Mouse (Mus musculus) liver, embryonic 15.5 days (tissue): ENCODE measurements around the gene Pmm1. TPM values are rescaled to one million over a fixed set of nuclear protein-coding genes. Genes with fewer than 3 reads are reported as not detected.

Experiments
- ATAC-seq: fragments of 200-750 bp; cut with Nextera tagmentation; 2 replicates; pipeline ENCODE4 v1.8.0; 2017; ENCODE audit warnings: moderate number of reproducible peaks, mild to moderate bottlenecking, moderate library complexity; ENCODE audit not compliant: insufficient read depth
- H3K27ac ChIP-seq: fragments of 300-500 bp; sonication (generic); replicated peaks from 2 replicates; pipeline ENCODE4 v1.5.1; 2015; ENCODE audit warnings: mild to moderate bottlenecking, inconsistent platforms
- H3K27me3 ChIP-seq: fragments of 300-500 bp; sonication (generic); 2 replicates; pipeline ENCODE4 v1.6.1; 2015; ENCODE audit warnings: mild to moderate bottlenecking, inconsistent platforms
- H3K36me3 ChIP-seq: fragments of 300-500 bp; sonication (generic); replicated peaks from 2 replicates; pipeline ENCODE4 v1.6.1; 2015; ENCODE audit warnings: moderate library complexity, mild to moderate bottlenecking, inconsistent platforms
- H3K4me1 ChIP-seq: fragments of 300-500 bp; sonication (generic); replicated peaks from 2 replicates; pipeline ENCODE4 v1.6.1; 2015; ENCODE audit warnings: inconsistent platforms
- H3K4me2 ChIP-seq: fragments of 300-500 bp; sonication (generic); 2 replicates; pipeline ENCODE4 v1.6.1; 2015; ENCODE audit warnings: moderate library complexity, mild to moderate bottlenecking, inconsistent platforms
- H3K4me3 ChIP-seq: fragments of 300-500 bp; sonication (generic); replicated peaks from 2 replicates; pipeline ENCODE4 v1.5.1; 2015; ENCODE audit warnings: mild to moderate bottlenecking, inconsistent platforms
- H3K9ac ChIP-seq: fragments of 300-500 bp; sonication (generic); 2 replicates; pipeline ENCODE4 v1.6.1; 2015; ENCODE audit warnings: moderate library complexity, mild to moderate bottlenecking, inconsistent platforms
- H3K9me3 ChIP-seq: fragments of 300-500 bp; sonication (generic); replicated peaks from 2 replicates; pipeline ENCODE4 v1.6.1; 2016; ENCODE audit warnings: inconsistent platforms
- WGBS: fragments of 180-500 bp; shearing (Covaris S2); methylation state at CpG from one replicate; pipeline ENCODE4 v1.1.7; 2015; ENCODE audit warnings: mixed read lengths; ENCODE audit not compliant: insufficient replicate concordance; 5-methylcytosine and 5-hydroxymethylcytosine counted together
- polyA plus RNA-seq: library from polyadenylated mRNA; unstranded; fragments of >200 nt; fragmentation: Nextera tagmentation; extraction: Ambion mirVana; gene quantifications from 2 replicates; pipeline ENCODE4 v1.2.1, GENCODE M21; 2015

Pmm1 gene
- polyA plus RNA-seq, 1 experiment from 2014 or later: 17.8 TPM

- Histone ChIP-seq H3K4me3 (no peak overlapping the region), H3K9ac (no peak overlapping the region), H3K9me3 (no peaks in the 10 kb centered on the region), H3K4me2 (no peak overlapping the region), H3K4me1 (peaks cover 27% of the 10 kb centered on the region), H3K27me3 (peaks cover 37% of the 10 kb centered on the region), H3K36me3 (no peaks in the 10 kb centered on the region), H3K27ac (no peak overlapping the region)
- no peak for ATAC-seq
- 70% methylated on average over 5 of the region's 5 CpGs for WGBS
Observed at GRCm38 (mm10) chr15:81940219-81940618, 20.5 kb downstream of the Pmm1 start.

GRCm38 (mm10) chr15:81939774-81940173 lies 21.0 kb downstream of the Pmm1 start:
- Histone ChIP-seq H3K9ac (no peak overlapping the region), H3K27ac (no peak overlapping the region), H3K36me3 (no peaks in the 10 kb centered on the region), H3K27me3 (peaks cover 38% of the 10 kb centered on the region), H3K4me2 (no peak overlapping the region), H3K9me3 (no peaks in the 10 kb centered on the region), H3K4me3 (no peak overlapping the region), H3K4me1 (peaks cover 27% of the 10 kb centered on the region)
- 30% methylated on average over 4 of the region's 4 CpGs for WGBS
- peak; percentile 26; the same call in 1 of the 2 replicates for ATAC-seq

- peaks cover 27% of the 10 kb centered on the region for H3K4me1 ChIP-seq
- ATAC-seq: no peak
- H3K27me3 ChIP-seq: peaks cover 38% of the 10 kb centered on the region
- no peaks in the 10 kb centered on the region for H3K36me3 ChIP-seq
- no peaks in the 10 kb centered on the region for H3K9me3 ChIP-seq
- no peak overlapping the region for H3K27ac ChIP-seq
- no peak overlapping the region for H3K4me2 ChIP-seq
- 73% methylated on average over 10 of the region's 10 CpGs for WGBS
- H3K9ac ChIP-seq: no peak overlapping the region
- no peak overlapping the region for H3K4me3 ChIP-seq
Observed at GRCm38 (mm10) chr15:81939157-81939715, 21.5 kb downstream of the Pmm1 start.

- Histone ChIP-seq H3K36me3 (no peaks in the 10 kb centered on the region), H3K9me3 (no peaks in the 10 kb centered on the region), H3K9ac (no peak overlapping the region), H3K27me3 (peaks cover 36% of the 10 kb centered on the region), H3K4me3 (no peak overlapping the region), H3K27ac (no peak overlapping the region), H3K4me1 (peaks cover 29% of the 10 kb centered on the region), H3K4me2 (no peak overlapping the region)
- no peak for ATAC-seq
- 36% methylated on average over 2 of the region's 2 CpGs for WGBS
Observed at GRCm38 (mm10) chr15:81938246-81938645, 22.5 kb downstream of the Pmm1 start.

GRCm38 (mm10) chr15:81937098-81937972 lies 23.4 kb downstream of the Pmm1 start:
- Histone ChIP-seq H3K27me3 (peaks cover 42% of the 10 kb centered on the region), H3K27ac (no peak overlapping the region), H3K36me3 (no peaks in the 10 kb centered on the region), H3K4me1 (peaks cover 32% of the 10 kb centered on the region), H3K4me3 (peak overlapping the region; percentile 29), H3K9me3 (no peaks in the 10 kb centered on the region), H3K4me2 (peak overlapping the region; percentile 47), H3K9ac (no peak overlapping the region)
- no peak for ATAC-seq
- 14% methylated on average over 19 of the region's 19 CpGs for whole genome bisulfite sequencing

- Histone ChIP-seq H3K9ac (no peak within 1 kb of the TSS), H3K4me3 (peak within 1 kb of the TSS; percentile 29), H3K4me1 (peaks cover 32% of the 10 kb centered on the region), H3K27ac (no peak within 1 kb of the TSS), H3K4me2 (peak within 1 kb of the TSS; percentile 47), H3K27me3 (peaks cover 42% of the 10 kb centered on the region), H3K36me3 (no peaks in the 10 kb centered on the region), H3K9me3 (no peaks in the 10 kb centered on the region)
- ATAC-seq: no peak; the same call in 1 of the 2 replicates
- 10% methylated on average over 12 of the region's 12 CpGs for WGBS
Observed at GRCm38 (mm10) chr15:81936679-81937078, 24.1 kb downstream of the Pmm1 start, which contains the start of gene Csdc2. TSS of gene Csdc2 (plus strand) at chr15:81936759.

- Histone ChIP-seq H3K36me3 (no peaks in the 10 kb centered on the region), H3K9ac (no peak overlapping the region), H3K27me3 (peaks cover 42% of the 10 kb centered on the region), H3K9me3 (no peaks in the 10 kb centered on the region), H3K27ac (no peak overlapping the region), H3K4me2 (peak overlapping the region; percentile 47), H3K4me1 (peaks cover 32% of the 10 kb centered on the region), H3K4me3 (no peak overlapping the region)
- ATAC-seq: no peak
- 46% methylated on average over 7 of the region's 7 CpGs for WGBS
Observed at GRCm38 (mm10) chr15:81935869-81936637, 24.7 kb downstream of the Pmm1 start.

- Histone ChIP-seq H3K27me3 (peaks cover 42% of the 10 kb centered on the region), H3K36me3 (no peaks in the 10 kb centered on the region), H3K4me1 (peaks cover 19% of the 10 kb centered on the region), H3K27ac (no peak overlapping the region), H3K9me3 (no peaks in the 10 kb centered on the region), H3K4me3 (no peak overlapping the region), H3K9ac (no peak overlapping the region), H3K4me2 (no peak overlapping the region)
- ATAC-seq: no peak
- WGBS: 78% methylated on average over 1 of the region's 1 CpGs
Observed at GRCm38 (mm10) chr15:81933986-81934385, 26.7 kb downstream of the Pmm1 start.

- Histone ChIP-seq H3K9ac (no peak overlapping the region), H3K4me1 (peaks cover 18% of the 10 kb centered on the region), H3K4me2 (no peak overlapping the region), H3K27me3 (peaks cover 39% of the 10 kb centered on the region), H3K4me3 (no peak overlapping the region), H3K9me3 (no peaks in the 10 kb centered on the region), H3K27ac (no peak overlapping the region), H3K36me3 (no peaks in the 10 kb centered on the region)
- WGBS: 26% methylated on average over 12 of the region's 12 CpGs
- no peak for ATAC-seq
Observed at GRCm38 (mm10) chr15:81932951-81933470, 27.7 kb downstream of the Pmm1 start.

- Histone ChIP-seq H3K27ac (peak overlapping the region; percentile 76), H3K27me3 (peaks cover 8% of the 10 kb centered on the region; the same call in 1 of the 2 replicates), H3K36me3 (no peaks in the 10 kb centered on the region; the same call in 1 of the 2 replicates), H3K4me2 (no peak overlapping the region), H3K9ac (no peak overlapping the region), H3K4me3 (no peak overlapping the region), H3K9me3 (no peaks in the 10 kb centered on the region), H3K4me1 (peaks cover 50% of the 10 kb centered on the region)
- 43% methylated on average over 11 of the region's 11 CpGs for whole genome bisulfite sequencing
- no peak for ATAC-seq
Observed at GRCm38 (mm10) chr15:81928277-81928676, 32.5 kb downstream of the Pmm1 start.
